Mouse (Mus musculus): Measurements from ENCODE around the gene Dhx58. TPM values are rescaled to one million over a fixed set of nuclear protein-coding genes. Genes with fewer than 3 reads are reported as not detected.

Gene Dhx58
- 15.1 and 17.6 TPM in 2 replicates for polyA plus RNA-seq (2012; rRNA removed)

DNA sequence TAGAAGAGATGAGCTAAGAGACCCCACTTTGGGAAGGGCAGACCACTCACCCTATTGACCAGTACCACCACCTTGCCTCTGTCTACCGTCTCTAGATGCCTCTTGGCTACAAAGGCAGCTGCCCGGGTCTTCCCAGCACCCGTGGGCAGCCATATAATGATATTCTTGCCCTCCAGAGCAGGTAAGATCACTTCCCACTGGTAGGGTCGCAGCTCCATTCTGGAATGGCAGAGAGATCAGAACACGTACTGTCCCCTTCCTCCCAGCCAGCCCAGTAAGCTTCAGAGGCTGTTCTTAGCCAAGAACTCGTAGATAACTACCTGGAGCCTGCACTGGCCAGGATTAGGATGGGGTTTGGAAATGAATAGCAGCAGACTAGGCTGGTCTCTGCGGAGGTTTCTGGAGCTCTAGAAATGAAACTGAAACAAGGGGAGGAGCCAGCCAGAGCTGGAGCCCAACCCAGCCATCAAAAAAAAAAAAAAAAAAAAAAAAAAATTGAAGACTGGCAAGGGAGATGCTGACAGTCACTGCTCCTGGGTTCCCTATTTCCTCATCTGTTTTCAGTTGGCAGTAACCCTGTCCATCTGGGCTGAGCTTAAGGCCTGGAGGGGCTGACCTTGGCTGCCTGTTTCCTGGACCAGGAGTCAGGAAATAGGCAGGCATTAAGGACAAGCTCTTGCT, at the start of gene Dhx58:
Dhx58 (minus strand) TSS at position 421 of the 681 bp plus-strand sequence.
- TF ChIP-seq CTCF (IDR thresholded peaks at IDR 0.05; ENCODE audit: extremely low read depth, insufficient read depth, insufficient read length, insufficient replicate concordance) = no peak
- no peak for TF ChIP-seq POLR2A (IDR thresholded peaks at IDR 0.05; ENCODE audit: low read depth, low read length)
- WGBS = 7% methylated on average over 7 of the region's 7 CpGs
- Histone ChIP-seq H3K27me3 (ENCODE audit: control insufficient read depth, insufficient read depth, low read length) (no peaks in the 10 kb centered on the region), H3K27ac (ENCODE audit: insufficient read depth, low read length) (peak within 1 kb of the TSS; percentile 77), H3K4me3 (ENCODE audit: extremely low read depth, insufficient read depth, insufficient read length) (peak within 1 kb of the TSS; percentile 71), H3K36me3 (ENCODE audit: control insufficient read depth, insufficient read depth, low read length) (peaks cover 24% of the 10 kb centered on the region), H3K4me1 (ENCODE audit: control insufficient read depth, insufficient read depth, insufficient read length) (peaks cover 14% of the 10 kb centered on the region; the same call in 1 of the 2 replicates)
- peak in 1 of 2 experiments; percentile 32 for DNase-seq (ENCODE audit: low read depth in 1 of 2, low spot score in 2 of 2)

- no peak for TF ChIP-seq POLR2A (IDR thresholded peaks at IDR 0.05; ENCODE audit: low read depth, low read length)
- 60% methylated on average over 10 of the region's 10 CpGs for WGBS
These were observed 48.2 kb upstream of the Dhx58 start for GRCm38 (mm10) chr11:100752294-100752693.

GRCm38 (mm10) chr11:100750127-100750526, 46.1 kb upstream of the Dhx58 start:
- Histone ChIP-seq H3K36me3 (ENCODE audit: control insufficient read depth, insufficient read depth, low read length) (no peaks in the 10 kb centered on the region), H3K4me3 (ENCODE audit: extremely low read depth, insufficient read depth, insufficient read length) (no peak overlapping the region), H3K27me3 (ENCODE audit: control insufficient read depth, insufficient read depth, low read length) (no peaks in the 10 kb centered on the region), H3K4me1 (ENCODE audit: control insufficient read depth, insufficient read depth, insufficient read length) (no peaks in the 10 kb centered on the region; the same call in 1 of the 2 replicates), H3K27ac (ENCODE audit: insufficient read depth, low read length) (no peak overlapping the region)
- TF ChIP-seq CTCF (IDR thresholded peaks at IDR 0.05; ENCODE audit: extremely low read depth, insufficient read depth, insufficient read length, insufficient replicate concordance) (no peak), POLR2A (IDR thresholded peaks at IDR 0.05; ENCODE audit: low read depth, low read length) (no peak)
- 89% methylated on average over 16 of the region's 16 CpGs for WGBS
- no peak for DNase-seq (ENCODE audit: low read depth in 1 of 2, low spot score in 2 of 2)

More at GRCm38 (mm10) chr11:100752294-100752693, 48.2 kb upstream of the Dhx58 start:
- Histone ChIP-seq H3K4me3 (ENCODE audit: extremely low read depth, insufficient read depth, insufficient read length) (no peak overlapping the region), H3K27ac (ENCODE audit: insufficient read depth, low read length) (no peak overlapping the region), H3K4me1 (ENCODE audit: control insufficient read depth, insufficient read depth, insufficient read length) (no peaks in the 10 kb centered on the region), H3K27me3 (ENCODE audit: control insufficient read depth, insufficient read depth, low read length) (no peaks in the 10 kb centered on the region), H3K36me3 (ENCODE audit: control insufficient read depth, insufficient read depth, low read length) (no peaks in the 10 kb centered on the region)
- DNase-seq (ENCODE audit: low read depth in 1 of 2, low spot score in 2 of 2) = no peak

- no peaks in the 10 kb centered on the region; the same call in 1 of the 2 replicates for H3K4me1 ChIP-seq (ENCODE audit: control insufficient read depth, insufficient read depth, insufficient read length)
- no peak for DNase-seq (ENCODE audit: low read depth in 1 of 2, low spot score in 2 of 2)
- TF ChIP-seq CTCF (IDR thresholded peaks at IDR 0.05; ENCODE audit: extremely low read depth, insufficient read depth, insufficient read length, insufficient replicate concordance) (no peak), POLR2A (IDR thresholded peaks at IDR 0.05; ENCODE audit: low read depth, low read length) (no peak)
- 66% methylated on average over 25 of the region's 25 CpGs for WGBS
- no peaks in the 10 kb centered on the region for H3K27me3 ChIP-seq (ENCODE audit: control insufficient read depth, insufficient read depth, low read length)
- H3K4me3 ChIP-seq (ENCODE audit: extremely low read depth, insufficient read depth, insufficient read length) = no peak overlapping the region
- no peak overlapping the region for H3K27ac ChIP-seq (ENCODE audit: insufficient read depth, low read length)
- no peaks in the 10 kb centered on the region for H3K36me3 ChIP-seq (ENCODE audit: control insufficient read depth, insufficient read depth, low read length)
These were observed 45.4 kb upstream of the Dhx58 start for GRCm38 (mm10) chr11:100749469-100749868.

GRCm38 (mm10) chr11:100748620-100749019, 44.5 kb upstream of the Dhx58 start:
- Histone ChIP-seq H3K36me3 (ENCODE audit: control insufficient read depth, insufficient read depth, low read length) (no peaks in the 10 kb centered on the region), H3K27ac (ENCODE audit: insufficient read depth, low read length) (no peak overlapping the region), H3K4me3 (ENCODE audit: extremely low read depth, insufficient read depth, insufficient read length) (no peak overlapping the region), H3K4me1 (ENCODE audit: control insufficient read depth, insufficient read depth, insufficient read length) (no peaks in the 10 kb centered on the region; the same call in 1 of the 2 replicates), H3K27me3 (ENCODE audit: control insufficient read depth, insufficient read depth, low read length) (no peaks in the 10 kb centered on the region)
- 50% methylated on average over 4 of the region's 4 CpGs for WGBS
- no peak for TF ChIP-seq POLR2A (IDR thresholded peaks at IDR 0.05; ENCODE audit: low read depth, low read length)
- TF ChIP-seq CTCF (IDR thresholded peaks at IDR 0.05; ENCODE audit: extremely low read depth, insufficient read depth, insufficient read length, insufficient replicate concordance) = no peak
- DNase-seq (ENCODE audit: low read depth in 1 of 2, low spot score in 2 of 2) = no peak

GRCm38 (mm10) chr11:100747114-100747513, 43.0 kb upstream of the Dhx58 start:
- no peak for DNase-seq (ENCODE audit: low read depth in 1 of 2, low spot score in 2 of 2)
- WGBS = 76% methylated on average over 5 of the region's 5 CpGs
- no peak for TF ChIP-seq CTCF (IDR thresholded peaks at IDR 0.05; ENCODE audit: extremely low read depth, insufficient read depth, insufficient read length, insufficient replicate concordance)
- no peaks in the 10 kb centered on the region for H3K36me3 ChIP-seq (ENCODE audit: control insufficient read depth, insufficient read depth, low read length)
- H3K27me3 ChIP-seq (ENCODE audit: control insufficient read depth, insufficient read depth, low read length) = no peaks in the 10 kb centered on the region
- H3K4me3 ChIP-seq (ENCODE audit: extremely low read depth, insufficient read depth, insufficient read length) = no peak overlapping the region
- H3K4me1 ChIP-seq (ENCODE audit: control insufficient read depth, insufficient read depth, insufficient read length) = no peaks in the 10 kb centered on the region; the same call in 1 of the 2 replicates
- H3K27ac ChIP-seq (ENCODE audit: insufficient read depth, low read length) = no peak overlapping the region

DNA sequence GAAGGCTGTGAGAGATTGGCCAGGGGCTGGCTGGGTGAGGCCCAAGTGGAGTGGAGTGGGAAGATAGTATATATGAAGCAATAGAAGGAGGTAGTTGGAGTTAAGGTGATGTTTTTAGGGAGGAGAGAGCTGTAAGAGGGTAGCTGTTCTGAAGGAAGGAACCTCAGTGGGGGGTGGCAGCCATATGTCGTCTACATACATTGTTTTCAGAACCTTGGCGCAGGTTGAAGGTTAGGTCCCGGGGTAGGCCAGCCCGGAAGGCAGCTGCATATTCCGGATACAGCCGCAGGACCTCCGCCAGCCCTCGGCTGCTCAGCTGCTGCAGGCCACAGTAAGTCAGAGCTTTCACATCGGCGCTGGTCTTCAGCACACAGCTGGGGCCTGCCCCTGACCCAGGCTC, 42.5 kb upstream of the Dhx58 start:
- Histone ChIP-seq H3K27me3 (ENCODE audit: control insufficient read depth, insufficient read depth, low read length) (no peaks in the 10 kb centered on the region), H3K4me1 (ENCODE audit: control insufficient read depth, insufficient read depth, insufficient read length) (no peaks in the 10 kb centered on the region; the same call in 1 of the 2 replicates), H3K27ac (ENCODE audit: insufficient read depth, low read length) (no peak overlapping the region), H3K36me3 (ENCODE audit: control insufficient read depth, insufficient read depth, low read length) (no peaks in the 10 kb centered on the region), H3K4me3 (ENCODE audit: extremely low read depth, insufficient read depth, insufficient read length) (no peak overlapping the region)
- no peak for TF ChIP-seq POLR2A (IDR thresholded peaks at IDR 0.05; ENCODE audit: low read depth, low read length)
- TF ChIP-seq CTCF (IDR thresholded peaks at IDR 0.05; ENCODE audit: extremely low read depth, insufficient read depth, insufficient read length, insufficient replicate concordance) = no peak
- no peak for DNase-seq (ENCODE audit: low read depth in 1 of 2, low spot score in 2 of 2)
- WGBS = 91% methylated on average over 10 of the region's 10 CpGs

All from spleen, adult 2 months (tissue).